Mouse (Mus musculus): ENCODE data around the gene Arl8a. TPM values are rescaled to one million over a fixed set of nuclear protein-coding genes. Genes with fewer than 3 reads are reported as not detected.

The Arl8a gene
- polyA plus RNA-seq, 1 experiment = 82.9 TPM

DNA sequence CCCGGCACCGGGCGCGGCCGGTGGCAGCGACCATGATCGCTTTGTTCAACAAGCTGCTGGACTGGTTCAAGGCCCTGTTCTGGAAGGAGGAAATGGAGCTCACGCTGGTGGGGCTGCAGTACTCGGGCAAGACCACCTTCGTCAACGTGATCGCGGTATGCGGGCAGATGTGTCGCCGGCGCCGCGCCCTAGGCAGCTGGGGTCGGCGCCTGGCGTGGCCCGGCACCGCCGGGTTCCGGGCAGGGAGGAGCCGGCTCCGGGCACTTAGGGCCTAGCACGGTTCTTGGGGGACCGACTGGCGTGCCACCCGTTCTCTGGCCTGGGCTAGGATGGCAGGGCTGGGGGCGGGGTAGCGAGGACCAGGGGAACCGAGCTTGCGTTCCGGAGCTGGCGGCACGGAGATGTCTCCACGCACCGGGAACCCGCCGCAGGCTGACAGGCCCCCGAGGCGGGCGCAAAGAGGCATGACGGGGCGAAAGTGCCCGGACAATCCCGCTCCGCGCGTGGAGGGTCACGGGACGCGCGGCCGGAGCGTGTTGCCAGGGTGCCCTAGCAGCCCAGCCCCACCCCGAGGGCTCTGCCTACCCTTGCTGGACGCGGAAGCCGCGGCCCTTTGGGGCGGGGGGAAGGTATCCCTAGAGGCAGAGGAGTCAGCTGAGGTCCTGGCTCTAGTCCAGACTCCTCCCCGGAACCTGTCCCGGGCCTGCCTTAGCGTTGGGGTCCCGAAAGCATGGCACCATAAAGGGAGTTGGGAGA, 500 bp downstream of the Arl8a start:
- WGBS = under 1% methylated on average over 69 of the region's 69 CpGs
- no peak for TF ChIP-seq CTCF (IDR thresholded peaks at IDR 0.05; ENCODE audit: extremely low read depth, insufficient read length, insufficient replicate concordance, low read depth, low read length)
- TF ChIP-seq POLR2A (IDR thresholded peaks at IDR 0.05; ENCODE audit: low read depth, low read length) = no peak
- H3K36me3 ChIP-seq (ENCODE audit: control insufficient read depth, insufficient read depth, low read length) = no peaks in the 10 kb centered on the region
- H3K27ac ChIP-seq (ENCODE audit: insufficient read depth, low read depth, low read length) = peak overlapping the region; percentile 79
- H3K4me3 ChIP-seq (ENCODE audit: low read depth, low read length) = peak overlapping the region; percentile 72
- H3K4me1 ChIP-seq (ENCODE audit: control insufficient read depth, insufficient read depth, insufficient read length, low read length) = peaks cover 20% of the 10 kb centered on the region; the same call in 1 of the 2 replicates
- no peaks in the 10 kb centered on the region for H3K27me3 ChIP-seq (ENCODE audit: control insufficient read depth, insufficient read depth, low read length)

GRCm38 (mm10) chr1:135147702-135148058, 1.1 kb downstream of the Arl8a start:
- Histone ChIP-seq H3K27ac (ENCODE audit: insufficient read depth, low read depth, low read length) (peak overlapping the region; percentile 79), H3K27me3 (ENCODE audit: control insufficient read depth, insufficient read depth, low read length) (no peaks in the 10 kb centered on the region)
- 26% methylated on average over 7 of the region's 7 CpGs for WGBS

DNA sequence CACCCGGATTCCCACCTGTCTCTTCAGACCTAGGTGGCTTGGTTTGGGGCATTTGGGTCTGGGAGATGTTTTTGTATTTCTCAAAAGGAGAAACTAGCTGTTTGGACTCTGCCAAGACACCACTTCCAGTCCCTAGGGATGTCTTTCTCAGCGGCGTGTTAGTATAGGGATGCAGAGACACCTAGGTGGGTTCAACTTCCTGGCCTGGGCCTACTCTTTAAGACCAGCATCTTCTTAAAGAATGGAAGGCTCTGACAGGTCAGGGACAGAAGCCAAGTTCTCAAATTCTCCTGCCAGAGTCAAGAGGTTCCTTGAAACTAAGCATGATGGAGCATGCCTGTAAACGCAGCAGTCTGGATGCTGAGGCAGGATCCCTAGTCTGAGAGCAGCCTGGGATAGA, 1.9 kb downstream of the Arl8a start:
- peaks cover 7% of the 10 kb centered on the region for H3K36me3 ChIP-seq (ENCODE audit: control insufficient read depth, insufficient read depth, low read length)
- 0 out of 2 replicates have a peak overlapping the region, but pooled peaks have one; percentile 21 for H3K27ac ChIP-seq (ENCODE audit: insufficient read depth, low read depth, low read length)
- peak overlapping the region; percentile 72 for H3K4me3 ChIP-seq (ENCODE audit: low read depth, low read length)
- peaks cover 20% of the 10 kb centered on the region; the same call in 1 of the 2 replicates for H3K4me1 ChIP-seq (ENCODE audit: control insufficient read depth, insufficient read depth, insufficient read length, low read length)
- H3K27me3 ChIP-seq (ENCODE audit: control insufficient read depth, insufficient read depth, low read length) = no peaks in the 10 kb centered on the region
- 76% methylated on average over 4 of the region's 4 CpGs for WGBS
- TF ChIP-seq CTCF (IDR thresholded peaks at IDR 0.05; ENCODE audit: extremely low read depth, insufficient read length, insufficient replicate concordance, low read depth, low read length) (no peak), POLR2A (IDR thresholded peaks at IDR 0.05; ENCODE audit: low read depth, low read length) (no peak)

More at GRCm38 (mm10) chr1:135147702-135148058, 1.1 kb downstream of the Arl8a start:
- Histone ChIP-seq H3K36me3 (ENCODE audit: control insufficient read depth, insufficient read depth, low read length) (peaks cover 5% of the 10 kb centered on the region), H3K4me1 (ENCODE audit: control insufficient read depth, insufficient read depth, insufficient read length, low read length) (peaks cover 20% of the 10 kb centered on the region; the same call in 1 of the 2 replicates), H3K4me3 (ENCODE audit: low read depth, low read length) (peak overlapping the region; percentile 72)
- TF ChIP-seq POLR2A (IDR thresholded peaks at IDR 0.05; ENCODE audit: low read depth, low read length) (no peak), CTCF (IDR thresholded peaks at IDR 0.05; ENCODE audit: extremely low read depth, insufficient read length, insufficient replicate concordance, low read depth, low read length) (no peak)

- peaks cover 20% of the 10 kb centered on the region; the same call in 1 of the 2 replicates for H3K4me1 ChIP-seq (ENCODE audit: control insufficient read depth, insufficient read depth, insufficient read length, low read length)
- TF ChIP-seq CTCF (IDR thresholded peaks at IDR 0.05; ENCODE audit: extremely low read depth, insufficient read length, insufficient replicate concordance, low read depth, low read length) (no peak), POLR2A (IDR thresholded peaks at IDR 0.05; ENCODE audit: low read depth, low read length) (no peak)
- H3K36me3 ChIP-seq (ENCODE audit: control insufficient read depth, insufficient read depth, low read length) = peaks cover 8% of the 10 kb centered on the region
- H3K27ac ChIP-seq (ENCODE audit: insufficient read depth, low read depth, low read length) = no peak overlapping the region
- H3K27me3 ChIP-seq (ENCODE audit: control insufficient read depth, insufficient read depth, low read length) = no peaks in the 10 kb centered on the region
- 76% methylated on average over 5 of the region's 5 CpGs for WGBS
- no peak overlapping the region for H3K4me3 ChIP-seq (ENCODE audit: low read depth, low read length)
Observed at GRCm38 (mm10) chr1:135148996-135149395, 2.4 kb downstream of the Arl8a start.

- TF ChIP-seq CTCF (IDR thresholded peaks at IDR 0.05; ENCODE audit: extremely low read depth, insufficient read length, insufficient replicate concordance, low read depth, low read length) (no peak), POLR2A (IDR thresholded peaks at IDR 0.05; ENCODE audit: low read depth, low read length) (no peak)
- H3K4me3 ChIP-seq (ENCODE audit: low read depth, low read length) = no peak overlapping the region
- H3K27ac ChIP-seq (ENCODE audit: insufficient read depth, low read depth, low read length) = no peak overlapping the region
- H3K27me3 ChIP-seq (ENCODE audit: control insufficient read depth, insufficient read depth, low read length) = no peaks in the 10 kb centered on the region
- WGBS = 41% methylated on average over 13 of the region's 13 CpGs
- peaks cover 23% of the 10 kb centered on the region for H3K36me3 ChIP-seq (ENCODE audit: control insufficient read depth, insufficient read depth, low read length)
- H3K4me1 ChIP-seq (ENCODE audit: control insufficient read depth, insufficient read depth, insufficient read length, low read length) = peaks cover 10% of the 10 kb centered on the region; the same call in 1 of the 2 replicates
Observed at GRCm38 (mm10) chr1:135154011-135154410, 7.4 kb downstream of the Arl8a start.

DNA sequence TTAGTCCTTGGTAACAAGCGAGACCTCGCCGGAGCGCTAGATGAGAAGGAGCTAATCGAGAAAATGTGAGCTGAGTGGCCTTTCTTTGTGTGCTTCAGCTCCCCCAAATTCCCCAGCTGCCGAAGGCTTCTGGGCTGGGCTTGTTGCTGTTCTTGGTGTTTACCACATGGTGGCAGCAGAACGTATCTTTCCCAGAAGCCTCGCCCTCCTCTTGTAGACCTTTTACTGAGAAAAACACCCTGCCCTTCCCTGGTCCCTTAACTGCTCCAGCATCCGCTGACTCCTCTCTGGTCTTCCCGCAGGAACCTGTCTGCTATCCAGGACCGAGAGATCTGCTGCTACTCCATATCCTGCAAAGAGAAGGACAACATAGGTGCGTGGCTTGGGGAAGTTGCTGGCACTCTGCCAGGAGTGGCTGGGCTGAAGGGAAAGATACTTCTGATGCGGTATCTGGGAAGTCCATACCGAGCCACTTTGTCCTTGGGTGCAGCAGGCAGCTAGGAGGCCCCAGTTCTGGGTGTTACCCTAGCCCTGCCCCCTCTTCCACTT, 7.9 kb downstream of the Arl8a start:
- H3K4me3 ChIP-seq (ENCODE audit: low read depth, low read length) = no peak overlapping the region
- TF ChIP-seq POLR2A (IDR thresholded peaks at IDR 0.05; ENCODE audit: low read depth, low read length) (no peak), CTCF (IDR thresholded peaks at IDR 0.05; ENCODE audit: extremely low read depth, insufficient read length, insufficient replicate concordance, low read depth, low read length) (peak; percentile 78; the same call in 1 of the 2 replicates)
- H3K36me3 ChIP-seq (ENCODE audit: control insufficient read depth, insufficient read depth, low read length) = peaks cover 23% of the 10 kb centered on the region
- peaks cover 7% of the 10 kb centered on the region; the same call in 1 of the 2 replicates for H3K4me1 ChIP-seq (ENCODE audit: control insufficient read depth, insufficient read depth, insufficient read length, low read length)
- no peak overlapping the region for H3K27ac ChIP-seq (ENCODE audit: insufficient read depth, low read depth, low read length)
- H3K27me3 ChIP-seq (ENCODE audit: control insufficient read depth, insufficient read depth, low read length) = no peaks in the 10 kb centered on the region
- 5% methylated on average over 14 of the region's 14 CpGs for WGBS

GRCm38 (mm10) chr1:135156300-135156699, 9.7 kb downstream of the Arl8a start:
- 89% methylated on average over 6 of the region's 6 CpGs for WGBS
- H3K27ac ChIP-seq (ENCODE audit: insufficient read depth, low read depth, low read length) = no peak overlapping the region
- H3K4me1 ChIP-seq (ENCODE audit: control insufficient read depth, insufficient read depth, insufficient read length, low read length) = peaks cover 2% of the 10 kb centered on the region; the same call in 1 of the 2 replicates
- no peaks in the 10 kb centered on the region for H3K27me3 ChIP-seq (ENCODE audit: control insufficient read depth, insufficient read depth, low read length)
- H3K4me3 ChIP-seq (ENCODE audit: low read depth, low read length) = no peak overlapping the region
- H3K36me3 ChIP-seq (ENCODE audit: control insufficient read depth, insufficient read depth, low read length) = peaks cover 23% of the 10 kb centered on the region
- TF ChIP-seq CTCF (IDR thresholded peaks at IDR 0.05; ENCODE audit: extremely low read depth, insufficient read length, insufficient replicate concordance, low read depth, low read length) (no peak), POLR2A (IDR thresholded peaks at IDR 0.05; ENCODE audit: low read depth, low read length) (no peak)
